Mouse (Mus musculus) C2C12 (cell line): Measurements from ENCODE around the gene 1500009L16Rik. TPM values are rescaled to one million over a fixed set of nuclear protein-coding genes. Genes with fewer than 3 reads are reported as not detected.
A peak's percentile ranks its signal among the peaks of the same experiment; 100 is the strongest.

Experiments
- H3K27me3 ChIP-seq: one replicate; pipeline ENCODE4 v1.6.1; 2011; ENCODE audit not compliant: control insufficient read depth, insufficient read depth, insufficient read length
- H3K36me3 ChIP-seq: one replicate; pipeline ENCODE4 v1.6.1; 2011; ENCODE audit not compliant: control insufficient read depth, insufficient read depth
- H3K4me3 ChIP-seq: one replicate; pipeline ENCODE4 v1.5.1; 2011; ENCODE audit warnings: mild to moderate bottlenecking, control low read depth; ENCODE audit not compliant: poor library complexity, insufficient read depth, severe bottlenecking
- H3K79me2 ChIP-seq: one replicate; pipeline ENCODE4 v1.6.1; 2011; ENCODE audit not compliant: control insufficient read depth, insufficient read depth
- H3K79me3 ChIP-seq: one replicate; pipeline ENCODE4 v1.6.1; 2011; ENCODE audit warnings: low read depth, control low read depth
- H3ac ChIP-seq: one replicate; pipeline ENCODE3; 2011; ENCODE audit warnings: low read depth; ENCODE audit not compliant: control insufficient read depth, insufficient read length
- CEBPB ChIP-seq: IDR thresholded peaks from one replicate; pipeline ENCODE4 v1.6.1; 2011; ENCODE audit warnings: low read depth, mild to moderate bottlenecking, control low read depth, moderate library complexity
- CTCF ChIP-seq: IDR thresholded peaks from one replicate; pipeline ENCODE4 v1.5.1; 2011; ENCODE audit not compliant: control insufficient read depth, insufficient read depth, insufficient read length
- FOSL1 ChIP-seq: IDR thresholded peaks from one replicate; pipeline ENCODE4 v1.8.0; 2011; ENCODE audit warnings: mild to moderate bottlenecking, low read length; ENCODE audit not compliant: poor library complexity, insufficient read depth, severe bottlenecking
- MAX ChIP-seq: IDR thresholded peaks from one replicate; pipeline ENCODE4 v1.6.1; 2011; ENCODE audit warnings: mild to moderate bottlenecking, control low read depth
- MYOD1 ChIP-seq: IDR thresholded peaks from one replicate; pipeline ENCODE4 v1.6.1; 2011; ENCODE audit warnings: low read depth; ENCODE audit not compliant: control insufficient read depth, insufficient read length
- MYOG ChIP-seq: IDR thresholded peaks from one replicate; pipeline ENCODE4 v1.6.1; 2011; ENCODE audit not compliant: control insufficient read depth, insufficient read length; ENCODE audit errors: extremely low read depth
- USF1 ChIP-seq: IDR thresholded peaks from one replicate; pipeline ENCODE4 v1.6.1; 2011; ENCODE audit warnings: low read depth, mild to moderate bottlenecking, control low read depth, moderate library complexity
- polyA plus RNA-seq: library from polyadenylated mRNA; unstranded; fragments of >200 nt; fragmentation: generic; extraction: Trizol; gene quantifications from one replicate; pipeline ENCODE4 v1.2.1, GENCODE M21; 2012; ENCODE audit warnings: missing spikeins

Gene 1500009L16Rik
- polyA plus RNA-seq, 1 experiment = 0.25 TPM

DNA sequence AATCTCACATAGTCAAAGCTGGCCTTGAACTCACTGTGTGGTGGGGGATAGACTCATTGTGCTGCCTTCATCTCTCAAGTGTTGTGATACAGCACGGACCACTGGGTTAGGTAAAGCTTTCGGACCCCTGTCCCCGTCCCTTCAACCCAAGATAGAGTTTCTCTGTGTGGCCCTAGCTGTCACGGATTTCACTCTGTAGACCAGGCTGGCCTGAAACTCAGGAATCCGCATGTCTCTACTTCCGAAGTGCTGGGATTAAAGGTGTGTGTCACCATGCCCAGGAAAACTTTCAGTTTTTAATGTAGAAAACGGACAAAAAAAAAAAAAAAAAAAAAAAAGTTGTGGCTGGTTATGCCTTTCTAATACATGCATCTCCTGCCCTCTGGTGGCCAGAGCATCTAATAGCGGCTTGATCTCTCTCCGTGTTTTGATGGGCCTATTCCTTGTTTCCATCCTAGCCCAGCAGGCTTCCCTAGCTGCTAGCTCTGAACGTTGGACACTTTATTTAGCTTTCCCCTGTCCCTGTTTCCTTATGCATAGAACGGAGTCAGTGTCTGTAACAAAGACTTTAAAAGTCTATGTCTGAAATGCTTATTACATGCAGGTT, 53.7 kb downstream of the 1500009L16Rik start:
- TF ChIP-seq CTCF (peak; percentile 30), MYOG (no peak)
- no peak overlapping the region for H3K4me3 ChIP-seq
- H3K79me2 ChIP-seq = no peaks in the 10 kb centered on the region
- no peaks in the 10 kb centered on the region for H3K79me3 ChIP-seq
- no peaks in the 10 kb centered on the region for H3K27me3 ChIP-seq
- no peak overlapping the region for H3ac ChIP-seq
- H3K36me3 ChIP-seq = no peaks in the 10 kb centered on the region

DNA sequence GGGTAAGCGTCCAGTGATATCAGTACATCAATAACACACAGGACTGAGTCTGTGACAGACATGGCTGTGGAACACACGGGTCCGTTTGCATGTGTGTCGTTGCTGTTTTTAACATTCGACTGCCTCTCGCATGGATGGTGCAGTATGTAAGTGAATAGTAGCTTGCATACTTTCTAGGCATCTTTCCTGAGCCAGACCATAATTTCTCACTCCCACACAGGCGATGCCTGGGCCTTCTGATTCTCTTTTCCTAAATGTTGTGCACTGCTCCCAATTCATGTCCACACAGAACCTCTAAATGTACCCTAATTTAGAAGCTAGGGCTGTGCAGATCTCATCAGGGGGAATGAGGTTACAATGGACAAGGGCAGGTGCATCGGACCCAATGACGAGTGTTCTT, 54.6 kb downstream of the 1500009L16Rik start:
- TF ChIP-seq FOSL1 (no peak), CTCF (no peak), MYOG (no peak), MYOD1 (no peak), USF1 (no peak), CEBPB (no peak)

DNA sequence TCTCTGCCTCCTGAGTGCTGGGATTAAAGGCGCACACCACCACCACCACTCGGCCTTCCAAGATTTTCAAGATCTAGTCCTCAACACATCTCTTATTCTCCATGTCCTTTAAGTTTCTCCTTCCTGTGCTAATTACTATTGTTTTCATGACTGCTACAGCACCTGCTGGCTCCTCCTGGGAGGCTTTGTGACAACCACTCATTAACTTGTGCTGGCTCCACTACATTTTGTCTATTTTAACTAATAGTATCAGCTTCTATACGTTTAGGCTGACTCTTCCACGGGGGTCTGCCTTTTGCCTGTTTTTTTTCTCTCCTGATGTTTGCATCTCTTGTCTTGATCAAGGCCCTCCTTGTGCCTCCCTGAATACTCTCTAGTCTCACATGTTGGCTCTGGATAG, 59.2 kb downstream of the 1500009L16Rik start:
- Histone ChIP-seq H3K79me3 (no peaks in the 10 kb centered on the region), H3K36me3 (no peaks in the 10 kb centered on the region), H3K4me3 (no peak overlapping the region), H3K27me3 (no peaks in the 10 kb centered on the region), H3ac (no peak overlapping the region), H3K79me2 (no peaks in the 10 kb centered on the region)
- TF ChIP-seq MYOG (no peak), CEBPB (no peak), FOSL1 (no peak), CTCF (no peak), MAX (no peak)

More for the DNA sequence above, 54.6 kb downstream of the 1500009L16Rik start:
- Histone ChIP-seq H3K27me3 (no peaks in the 10 kb centered on the region), H3K36me3 (no peaks in the 10 kb centered on the region), H3ac (no peak overlapping the region), H3K79me3 (no peaks in the 10 kb centered on the region), H3K4me3 (no peak overlapping the region), H3K79me2 (no peaks in the 10 kb centered on the region)

DNA sequence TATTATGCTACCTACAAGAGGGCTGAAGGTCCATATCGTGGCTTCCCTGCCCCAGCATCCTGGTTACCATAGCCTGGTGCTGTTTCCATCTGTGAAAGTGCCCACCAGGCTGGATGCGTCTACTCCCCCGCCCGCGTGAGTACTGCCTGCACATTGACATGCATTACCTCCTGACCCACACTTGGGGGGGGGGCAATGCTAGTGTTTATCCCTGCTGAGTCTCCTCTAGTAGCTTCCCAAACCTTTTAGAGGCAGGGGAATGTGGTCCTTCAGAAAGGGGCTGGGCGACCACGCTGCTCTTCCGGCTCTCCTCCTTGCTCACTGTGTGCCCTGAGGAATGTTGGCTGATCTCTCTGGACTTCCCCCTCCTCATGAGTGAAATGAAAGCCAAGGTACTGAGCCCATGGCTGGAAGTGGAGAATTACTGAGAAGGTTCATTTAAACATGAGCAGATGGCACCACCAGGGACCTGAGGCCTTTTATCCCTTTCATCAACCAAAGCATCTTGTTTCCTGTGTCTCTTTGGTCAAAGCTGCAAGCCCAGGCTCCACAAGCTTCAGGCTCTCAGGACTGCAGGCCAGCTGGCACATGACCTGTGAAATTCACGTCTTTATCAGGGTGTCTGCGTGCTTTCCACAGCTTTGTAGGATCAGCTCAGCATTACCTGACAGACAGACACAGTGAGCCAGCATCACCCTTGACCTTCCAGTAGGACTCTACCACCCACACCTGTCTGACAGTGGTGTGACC, 59.9 kb downstream of the 1500009L16Rik start:
- no peak overlapping the region for H3K4me3 ChIP-seq
- no peaks in the 10 kb centered on the region for H3K79me3 ChIP-seq
- TF ChIP-seq MAX = no peak
- no peaks in the 10 kb centered on the region for H3K36me3 ChIP-seq
- no peaks in the 10 kb centered on the region for H3K79me2 ChIP-seq
- no peaks in the 10 kb centered on the region for H3K27me3 ChIP-seq
- H3ac ChIP-seq = no peak overlapping the region

DNA sequence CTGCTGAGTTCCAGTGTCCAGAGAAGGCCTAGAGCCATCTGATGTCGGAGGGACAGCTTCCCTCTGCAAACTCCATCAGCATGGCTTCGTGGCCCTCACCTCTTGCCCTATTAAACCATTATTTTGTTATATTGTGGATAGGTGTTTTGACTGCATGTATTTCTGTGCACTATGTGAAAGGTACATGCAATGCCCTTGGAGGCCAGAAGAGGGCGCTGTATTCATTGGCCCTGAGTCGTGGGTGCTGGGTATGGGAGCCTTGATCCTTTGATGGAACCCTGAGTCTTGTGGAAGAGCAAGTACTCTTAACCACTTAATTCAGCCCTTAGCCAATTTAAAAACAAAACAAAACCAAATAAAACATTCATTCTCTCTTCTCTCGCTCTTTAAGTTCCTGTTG, 62.3 kb downstream of the 1500009L16Rik start:
- Histone ChIP-seq H3K79me2 (no peaks in the 10 kb centered on the region), H3ac (no peak overlapping the region), H3K79me3 (no peaks in the 10 kb centered on the region), H3K4me3 (no peak overlapping the region), H3K36me3 (no peaks in the 10 kb centered on the region), H3K27me3 (no peaks in the 10 kb centered on the region)
- TF ChIP-seq MYOG (no peak), CTCF (no peak), CEBPB (no peak), USF1 (no peak), MAX (no peak), FOSL1 (no peak)

DNA sequence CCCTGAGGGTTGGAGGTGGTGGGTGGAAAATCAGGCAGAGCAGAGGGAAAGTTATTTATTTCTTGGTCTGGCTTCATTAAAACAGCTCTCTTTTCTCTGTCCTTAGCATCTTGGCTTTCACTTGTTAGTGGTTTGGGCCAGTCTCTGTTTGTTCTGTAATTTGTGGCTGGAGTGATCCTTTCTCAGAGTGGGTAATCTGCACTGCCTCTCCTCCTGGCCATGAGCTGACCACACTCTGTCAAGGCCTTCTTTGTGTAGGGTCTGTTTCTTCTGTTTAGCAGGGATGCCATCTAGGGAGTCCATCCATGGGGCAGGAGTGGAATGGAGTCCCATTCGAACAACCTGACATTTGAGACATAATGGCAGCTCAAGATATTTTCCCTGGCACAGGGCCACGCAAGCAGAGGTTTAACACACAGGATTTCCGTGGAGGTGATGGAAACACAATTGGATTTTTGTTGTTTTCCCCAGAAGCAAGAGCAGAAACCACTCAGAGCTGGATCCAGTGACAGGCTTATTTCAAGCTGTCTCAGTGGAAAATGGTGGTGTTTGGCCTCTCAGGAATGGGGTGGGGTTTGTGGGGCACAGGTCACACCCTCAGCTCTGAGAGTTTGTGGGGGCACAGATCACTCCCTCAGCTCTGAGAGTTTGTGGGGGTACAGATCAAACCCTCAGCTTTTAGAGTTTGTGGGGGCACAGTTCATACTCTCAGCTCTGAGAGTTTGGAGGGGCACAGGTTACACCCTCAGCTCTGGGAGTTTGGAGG, 63.1 kb downstream of the 1500009L16Rik start:
- Histone ChIP-seq H3K79me2 (no peaks in the 10 kb centered on the region), H3K4me3 (no peak overlapping the region), H3K27me3 (no peaks in the 10 kb centered on the region), H3K36me3 (no peaks in the 10 kb centered on the region), H3K79me3 (no peaks in the 10 kb centered on the region), H3ac (no peak overlapping the region)
- TF ChIP-seq MAX = no peak
- no peak for TF ChIP-seq CTCF
- TF ChIP-seq FOSL1 = no peak
- no peak for TF ChIP-seq USF1
- TF ChIP-seq CEBPB = no peak
- TF ChIP-seq MYOD1 = no peak
- no peak for TF ChIP-seq MYOG
